Mouse (Mus musculus): ENCODE results near the gene Smg9. TPM values are rescaled to one million over a fixed set of nuclear protein-coding genes. Genes with fewer than 3 reads are reported as not detected.

The Smg9 gene
- total RNA-seq, 2 experiments from 2014 or later = 42.0 to 43.2 TPM

DNA sequence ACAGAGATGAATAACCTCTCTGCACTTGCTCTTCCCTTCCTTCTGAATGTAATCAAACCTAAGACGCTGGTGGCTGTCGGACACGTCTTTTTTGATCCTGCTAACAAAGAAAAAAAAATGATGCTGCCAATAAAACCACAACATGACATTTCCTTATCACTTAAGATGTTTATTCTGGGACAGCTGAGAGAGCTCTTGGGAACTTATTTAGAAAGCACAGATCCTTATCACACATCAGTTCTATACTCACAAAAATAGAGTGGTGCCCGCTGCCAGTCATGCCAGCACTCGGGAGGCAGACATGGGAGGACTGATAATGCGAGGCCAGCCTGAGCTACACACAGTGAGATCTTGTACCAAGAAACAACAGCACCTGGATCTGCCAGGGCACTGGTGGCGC lies 40.5 kb downstream of the Smg9 start:
- intact Hi-C loops (cut with DNase I) = no loop called here
- no peak for DNase-seq

DNA sequence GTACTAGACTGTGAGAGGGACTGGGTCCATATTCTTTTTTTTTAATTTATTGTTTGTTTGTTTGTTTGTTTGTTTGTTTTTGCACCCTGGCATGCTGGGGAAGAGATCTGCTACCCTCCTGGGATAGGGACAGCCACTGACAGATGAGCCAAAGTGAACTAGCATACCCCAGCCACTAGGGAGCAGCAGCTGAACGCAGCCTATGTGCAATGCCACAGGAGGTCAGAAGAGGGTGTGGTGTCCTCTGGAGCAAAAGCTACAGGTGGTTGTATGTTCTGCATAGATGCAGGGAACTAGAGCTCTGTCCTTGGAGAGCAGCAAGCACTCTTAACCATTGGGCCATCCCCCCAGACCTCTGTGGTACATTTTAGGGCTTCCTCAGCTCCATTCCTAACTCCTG lies 42.4 kb downstream of the Smg9 start:
- intact Hi-C loops (cut with DNase I) = no loop called here
- peak; percentile 64 for DNase-seq

- intact Hi-C loops (cut with DNase I) = no loop called here
- no peak for DNase-seq
Observed at GRCm38 (mm10) chr7:24442313-24442712, 42.9 kb downstream of the Smg9 start.

DNA sequence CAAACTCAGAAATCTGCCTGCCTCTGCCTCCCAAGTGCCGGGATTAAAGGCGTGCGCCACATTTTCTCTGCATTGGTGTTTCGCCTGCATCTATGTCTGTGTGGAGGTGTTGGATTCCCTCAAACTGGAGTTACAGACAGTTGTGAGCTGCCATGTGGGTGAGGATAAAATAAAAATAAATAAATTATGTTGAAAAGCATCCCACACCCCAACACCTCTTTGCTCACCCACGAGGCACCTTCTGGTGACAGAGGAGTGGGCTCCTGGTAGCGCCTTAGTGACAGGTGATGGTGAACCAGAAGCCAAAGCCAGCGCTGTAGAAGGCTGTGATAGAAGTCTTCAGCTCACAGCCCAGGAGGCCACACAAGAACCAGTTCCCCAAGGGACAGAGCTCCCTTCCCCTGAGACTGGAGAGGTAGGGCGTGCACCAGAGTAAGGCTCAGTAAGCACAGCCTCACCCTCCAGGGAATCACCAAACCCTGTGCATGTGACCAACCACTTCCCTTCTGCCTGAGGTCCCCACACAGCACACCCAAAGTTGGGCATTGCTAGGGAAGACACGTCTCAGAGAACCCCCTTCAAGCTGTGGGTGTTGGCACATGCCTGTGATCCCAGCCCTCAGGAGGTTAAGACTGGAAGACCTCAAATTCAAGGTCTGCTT lies 46.0 kb downstream of the Smg9 start:
- intact Hi-C loops (cut with DNase I) = no loop called here
- no peak for DNase-seq

DNA sequence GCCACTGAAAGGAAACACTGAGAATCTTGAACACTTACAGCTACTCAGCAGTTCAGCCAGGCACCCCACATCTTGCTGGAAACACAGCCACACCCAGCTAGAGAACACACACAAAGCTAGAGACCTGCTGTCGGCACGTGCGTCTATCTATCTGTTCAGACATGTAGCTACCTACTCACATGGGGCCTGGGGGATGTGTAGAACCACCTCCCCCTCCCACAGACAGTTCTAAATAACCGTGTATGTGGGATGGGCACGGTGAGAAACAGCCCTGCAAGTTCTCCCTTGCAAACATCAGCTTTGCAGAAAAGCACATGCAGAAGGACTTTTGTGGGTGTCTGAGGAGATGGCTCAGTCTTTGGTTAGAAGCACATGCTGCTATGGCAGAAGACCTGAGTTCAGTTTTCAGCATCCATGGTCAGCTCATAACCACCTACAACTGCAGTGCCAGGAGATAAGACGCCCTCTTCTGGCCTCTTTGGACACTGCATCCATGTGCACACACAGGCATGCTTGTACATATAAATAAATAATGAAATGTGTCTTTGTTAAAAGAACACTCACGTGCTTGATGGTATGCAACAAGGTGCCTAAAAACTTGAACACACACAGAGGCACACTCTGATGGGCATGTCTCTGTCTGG lies 47.4 kb downstream of the Smg9 start:
- intact Hi-C loops (cut with DNase I) = no loop called here
- no peak for DNase-seq

DNA sequence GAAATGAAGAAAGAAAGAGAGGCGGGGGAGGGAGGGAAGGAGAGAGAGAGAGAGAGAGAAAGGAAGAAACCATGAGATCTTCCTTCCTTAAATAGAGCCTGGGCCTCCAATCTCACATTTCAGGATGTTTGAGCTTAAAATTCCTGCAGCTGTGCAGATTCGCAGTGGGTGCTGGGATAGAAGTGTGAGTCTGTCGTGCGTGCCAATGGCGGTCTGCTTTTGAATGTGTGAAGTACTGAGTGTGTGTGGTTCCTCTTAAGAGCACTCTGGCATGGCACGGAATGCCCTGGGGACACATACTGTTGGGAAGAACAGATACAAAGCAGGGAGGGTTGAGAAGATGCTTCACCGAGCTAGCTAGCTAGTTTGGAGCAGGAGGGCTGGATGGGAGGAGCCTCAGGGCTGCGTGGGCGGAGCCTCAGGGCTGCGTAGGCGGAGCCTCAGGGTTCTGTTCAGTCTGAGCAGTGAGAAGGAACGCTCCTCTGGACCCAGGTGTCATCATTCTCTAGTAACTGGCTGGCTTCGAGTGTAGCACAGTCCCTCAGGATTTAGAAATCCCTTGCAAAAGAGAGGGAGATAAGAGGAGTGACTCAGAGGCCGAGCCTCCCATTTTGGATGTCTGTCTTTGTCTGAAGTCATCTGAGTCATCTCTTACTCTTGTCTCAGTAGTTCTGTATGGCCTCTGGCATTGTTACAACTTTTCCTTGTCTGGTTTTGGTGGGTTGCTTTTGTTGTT lies 49.5 kb downstream of the Smg9 start:
- no peak for DNase-seq
- intact Hi-C loops (cut with DNase I) = no loop called here

- DNase-seq = no peak
- intact Hi-C loops (cut with DNase I) = no loop called here
Observed at GRCm38 (mm10) chr7:24450585-24451017, 51.2 kb downstream of the Smg9 start.

DNA sequence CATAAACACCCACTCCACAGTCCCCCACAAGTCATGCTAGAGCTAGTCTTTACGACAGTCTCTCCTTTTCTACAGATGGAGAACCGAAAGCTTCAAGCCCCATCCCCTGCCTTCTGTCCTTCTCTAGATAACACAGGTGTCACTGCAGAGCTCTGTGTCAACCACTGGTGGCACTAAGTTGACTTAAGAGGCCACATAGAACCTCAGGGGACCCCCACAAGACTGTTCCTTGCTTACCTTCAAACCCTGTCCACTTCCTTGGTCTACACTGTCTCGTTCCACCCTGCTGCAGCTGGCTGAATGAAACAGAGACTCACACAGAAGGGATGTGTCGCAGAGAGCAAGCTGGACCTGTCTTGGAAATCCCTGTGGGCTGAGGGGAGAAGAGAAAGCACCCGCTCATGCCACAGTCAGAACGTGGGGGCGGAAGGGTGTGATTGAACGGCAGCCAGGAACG lies 52.5 kb downstream of the Smg9 start, which contains the start of gene Irgc1:
TSS of gene Irgc1 (minus strand) at position 443 of the 457 bp plus-strand sequence.
- intact Hi-C loops (cut with DNase I) = no loop called here
- DNase-seq = no peak

- intact Hi-C loops (cut with DNase I) = no loop called here
- no peak for DNase-seq
Observed at GRCm38 (mm10) chr7:24454199-24454598, 54.8 kb downstream of the Smg9 start.

DNA sequence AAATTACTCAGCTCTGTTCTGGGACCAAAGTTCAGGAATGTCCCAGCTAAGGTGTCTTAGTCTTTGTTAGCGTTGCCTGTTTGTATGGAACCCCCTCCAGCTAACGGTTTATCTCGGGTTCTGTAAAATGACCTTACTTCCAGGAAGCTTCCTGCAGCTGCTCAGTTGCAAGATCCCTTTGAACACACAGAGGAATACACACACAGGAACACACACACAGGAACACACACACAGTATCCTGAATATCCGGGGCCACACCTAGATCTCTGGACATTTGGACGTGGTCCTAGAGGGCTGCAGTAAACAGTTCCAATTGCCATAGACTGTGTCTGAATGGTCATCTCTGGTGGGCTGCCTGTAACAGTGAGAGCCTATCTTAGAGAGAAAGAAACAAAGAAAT lies 56.3 kb downstream of the Smg9 start:
- intact Hi-C loops (cut with DNase I) = no loop called here
- no peak for DNase-seq

- no peak for DNase-seq
- intact Hi-C loops (cut with DNase I) = no loop called here
Observed at GRCm38 (mm10) chr7:24457726-24458370, 58.4 kb downstream of the Smg9 start.

DNA sequence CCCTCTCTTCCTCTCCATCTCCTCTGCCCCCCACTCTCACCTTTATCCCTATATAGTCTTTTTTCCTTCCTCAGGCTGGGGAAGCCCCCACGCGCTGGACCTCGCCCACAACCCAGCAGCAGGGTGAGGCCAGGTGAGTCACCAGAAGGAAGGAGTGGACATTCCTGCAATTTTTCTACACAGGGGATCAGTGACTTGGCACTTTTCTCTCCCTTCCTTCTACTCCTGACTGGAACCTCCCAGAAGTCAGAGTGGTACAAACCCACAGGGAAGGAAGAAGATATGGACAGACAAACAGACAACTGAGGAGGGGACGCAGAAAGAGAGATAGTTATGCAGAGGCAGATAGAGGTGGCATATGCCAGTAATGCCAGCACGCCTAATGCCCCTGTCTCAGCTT lies 60.0 kb downstream of the Smg9 start:
- no peak for DNase-seq
- intact Hi-C loops (cut with DNase I) = no loop called here

GRCm38 (mm10) chr7:24459843-24460242 lies 60.4 kb downstream of the Smg9 start:
- intact Hi-C loops (cut with DNase I) = no loop called here
- no peak for DNase-seq

GRCm38 (mm10) chr7:24461376-24462051 lies 62.1 kb downstream of the Smg9 start:
- intact Hi-C loops (cut with DNase I) = no loop called here

DNA sequence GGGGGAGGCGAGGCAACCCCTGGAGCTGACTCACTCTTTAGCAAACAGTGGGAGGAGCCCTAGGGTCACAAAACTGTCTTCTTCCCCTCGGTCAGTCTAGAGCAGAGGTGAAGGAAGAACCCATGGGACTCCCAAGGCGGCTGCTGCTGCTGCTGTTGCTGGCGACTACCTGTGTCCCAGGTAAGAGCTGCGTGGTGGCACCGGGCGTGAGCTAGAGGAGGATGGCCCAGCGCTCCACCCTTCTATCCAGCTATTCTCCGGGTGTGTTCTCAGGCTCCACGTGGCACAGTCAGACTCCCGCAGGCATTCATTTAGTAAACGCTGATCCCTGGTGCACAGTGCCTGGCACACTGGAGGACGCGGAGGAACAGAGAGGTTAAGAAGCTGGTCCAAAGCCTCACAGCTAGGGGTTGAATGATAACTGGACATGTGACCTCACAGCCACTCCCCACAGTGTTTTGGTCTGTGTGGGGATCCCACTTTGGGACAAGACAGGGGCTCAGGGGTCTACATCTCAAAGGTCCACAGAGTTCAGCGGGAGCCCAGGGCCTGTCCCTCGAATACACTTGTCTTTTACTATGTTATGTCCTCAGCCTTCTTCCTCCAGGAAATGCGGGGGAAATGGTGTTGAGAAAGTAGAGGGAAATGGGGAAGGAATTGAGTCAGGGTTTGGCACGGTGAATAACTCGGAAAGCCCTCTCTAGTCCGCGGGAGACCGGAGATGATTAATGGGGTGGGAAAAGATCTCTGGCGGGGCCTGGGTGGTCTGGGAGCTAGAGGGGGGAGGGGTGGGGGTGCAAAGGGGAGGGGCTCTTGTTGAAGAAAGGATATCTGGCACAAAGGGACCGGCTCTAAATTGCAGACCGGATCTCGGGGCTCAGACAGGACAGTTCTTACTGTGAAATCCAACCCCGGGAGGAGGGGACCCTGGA lies 63.2 kb downstream of the Smg9 start, which contains the start of gene Plaur:
TSS of gene Plaur (plus strand) at position 97 of the 932 bp plus-strand sequence.
- no peak for DNase-seq
- intact Hi-C loops (cut with DNase I) = no loop called here

More at GRCm38 (mm10) chr7:24461376-24462051, 62.1 kb downstream of the Smg9 start:
- no peak for DNase-seq

GRCm38 (mm10) chr7:24466835-24467234 lies 67.4 kb downstream of the Smg9 start:
- intact Hi-C loops (cut with DNase I) = no loop called here
- no peak for DNase-seq

GRCm38 (mm10) chr7:24467886-24468285 lies 68.5 kb downstream of the Smg9 start:
- intact Hi-C loops (cut with DNase I) = no loop called here
- no peak for DNase-seq

DNA sequence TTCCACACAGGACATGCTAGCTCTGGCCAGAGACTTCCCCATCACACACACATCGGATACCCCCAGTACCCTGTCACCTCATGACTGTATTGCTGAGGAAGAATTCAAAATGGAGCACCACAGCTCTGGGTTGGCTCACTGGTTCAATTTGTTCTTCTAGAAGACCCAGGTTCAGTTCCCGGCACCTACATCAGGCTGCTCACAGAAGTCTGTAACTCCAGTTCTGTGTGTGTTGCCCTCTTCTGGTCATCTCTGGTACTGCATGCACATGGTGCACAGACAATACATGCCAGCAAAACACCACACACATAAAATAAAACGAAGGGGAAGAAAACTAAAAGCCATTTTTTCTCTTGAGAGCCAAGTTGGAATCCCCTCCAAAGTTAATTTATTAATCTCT lies 69.7 kb downstream of the Smg9 start:
- intact Hi-C loops (cut with DNase I) = no loop called here
- DNase-seq = no peak

- no peak for DNase-seq
- intact Hi-C loops (cut with DNase I) = no loop called here
Observed at GRCm38 (mm10) chr7:24470356-24470755, 70.9 kb downstream of the Smg9 start.

All from left cerebral cortex, postnatal 4 days (tissue).